Mouse (Mus musculus) liver, embryonic 12.5 days (tissue): ENCODE data around the gene Mtor. TPM values are rescaled to one million over a fixed set of nuclear protein-coding genes. Genes with fewer than 3 reads are reported as not detected.

Experiments
- ATAC-seq: fragments of 200-750 bp; cut with Nextera tagmentation; 2 replicates; pipeline ENCODE4 v1.8.0; 2017; ENCODE audit warnings: moderate number of reproducible peaks, mild to moderate bottlenecking, moderate library complexity
- H3K27ac ChIP-seq: fragments of 300-500 bp; sonication (generic); 2 replicates; pipeline ENCODE4 v1.5.1; 2016; ENCODE audit warnings: mild to moderate bottlenecking
- H3K27me3 ChIP-seq: fragments of 300-500 bp; sonication (generic); replicated peaks from 2 replicates; pipeline ENCODE4 v1.6.1; 2016; ENCODE audit warnings: mild to moderate bottlenecking, moderate library complexity
- H3K36me3 ChIP-seq: fragments of 300-500 bp; sonication (generic); 2 replicates; pipeline ENCODE4 v1.6.1; 2016; ENCODE audit warnings: mild to moderate bottlenecking, moderate library complexity
- H3K4me1 ChIP-seq: fragments of 300-500 bp; sonication (generic); 2 replicates; pipeline ENCODE4 v1.6.1; 2016
- H3K4me2 ChIP-seq: fragments of 300-500 bp; sonication (generic); 2 replicates; pipeline ENCODE4 v1.6.1; 2016; ENCODE audit warnings: mild to moderate bottlenecking, moderate library complexity
- H3K4me3 ChIP-seq: fragments of 300-500 bp; sonication (generic); 2 replicates; pipeline ENCODE4 v1.5.1; 2016; ENCODE audit warnings: mild to moderate bottlenecking, moderate library complexity
- H3K9ac ChIP-seq: fragments of 300-500 bp; sonication (generic); 2 replicates; pipeline ENCODE4 v1.6.1; 2016; ENCODE audit warnings: mild to moderate bottlenecking, moderate library complexity
- H3K9me3 ChIP-seq: fragments of 300-500 bp; sonication (generic); replicated peaks from 2 replicates; pipeline ENCODE4 v1.6.1; 2016; ENCODE audit warnings: mild to moderate bottlenecking, moderate library complexity
- WGBS: fragments of 180-500 bp; shearing (Covaris S2); methylation state at CpG from one replicate; pipeline ENCODE4 v1.1.7; 2016; ENCODE audit not compliant: insufficient replicate concordance; 5-methylcytosine and 5-hydroxymethylcytosine counted together
- polyA plus RNA-seq: library from polyadenylated mRNA; unstranded; fragments of >200 nt; fragmentation: Nextera tagmentation; extraction: Ambion mirVana; gene quantifications from 2 replicates; pipeline ENCODE4 v1.2.1, GENCODE M21; 2016

Mtor gene
- polyA plus RNA-seq, 1 experiment from 2014 or later, result 13.1 TPM

- H3K4me1 ChIP-seq, result peaks cover 30% of the 10 kb centered on the region
- no peak overlapping the region for H3K27ac ChIP-seq
- H3K9me3 ChIP-seq, result no peaks in the 10 kb centered on the region
- no peak overlapping the region for H3K4me2 ChIP-seq
- H3K4me3 ChIP-seq, result no peak overlapping the region
- no peak for ATAC-seq
- 82% methylated on average over 11 of the region's 11 CpGs for WGBS
- no peaks in the 10 kb centered on the region for H3K27me3 ChIP-seq
- no peak overlapping the region for H3K9ac ChIP-seq
- peaks cover 20% of the 10 kb centered on the region for H3K36me3 ChIP-seq
These were observed 19.3 kb upstream of the Mtor start for GRCm38 (mm10) chr4:148429121-148429520.

DNA sequence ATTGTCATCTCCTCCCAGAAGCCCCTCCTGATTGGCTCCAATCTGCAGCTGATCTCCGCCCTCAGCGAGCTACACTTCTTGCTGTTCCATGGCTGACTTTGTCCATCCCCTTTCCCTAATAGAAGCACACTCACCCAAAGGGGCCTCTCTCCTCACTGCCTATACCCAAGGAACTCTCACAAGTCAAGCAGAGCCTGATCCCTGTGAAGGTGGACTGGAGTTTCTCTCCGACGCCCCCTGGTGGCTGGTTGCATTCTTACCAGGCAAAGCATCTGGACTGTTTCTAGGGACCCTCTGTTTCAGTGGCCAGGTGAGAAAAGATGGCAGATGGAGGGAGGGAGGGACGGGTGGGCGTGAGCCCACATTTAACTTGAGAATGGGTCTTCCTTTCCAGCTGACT lies 18.7 kb upstream of the Mtor start:
- Histone ChIP-seq H3K4me2 (no peak overlapping the region), H3K9me3 (no peaks in the 10 kb centered on the region), H3K4me1 (peaks cover 30% of the 10 kb centered on the region), H3K27ac (no peak overlapping the region), H3K4me3 (no peak overlapping the region), H3K9ac (no peak overlapping the region), H3K27me3 (no peaks in the 10 kb centered on the region), H3K36me3 (peaks cover 26% of the 10 kb centered on the region)
- ATAC-seq, result peak; percentile 49
- WGBS, result 18% methylated on average over 6 of the region's 6 CpGs

- WGBS, result 58% methylated on average over 11 of the region's 11 CpGs
- H3K27ac ChIP-seq, result no peak overlapping the region
These were observed 17.4 kb upstream of the Mtor start for GRCm38 (mm10) chr4:148430880-148431519.

DNA sequence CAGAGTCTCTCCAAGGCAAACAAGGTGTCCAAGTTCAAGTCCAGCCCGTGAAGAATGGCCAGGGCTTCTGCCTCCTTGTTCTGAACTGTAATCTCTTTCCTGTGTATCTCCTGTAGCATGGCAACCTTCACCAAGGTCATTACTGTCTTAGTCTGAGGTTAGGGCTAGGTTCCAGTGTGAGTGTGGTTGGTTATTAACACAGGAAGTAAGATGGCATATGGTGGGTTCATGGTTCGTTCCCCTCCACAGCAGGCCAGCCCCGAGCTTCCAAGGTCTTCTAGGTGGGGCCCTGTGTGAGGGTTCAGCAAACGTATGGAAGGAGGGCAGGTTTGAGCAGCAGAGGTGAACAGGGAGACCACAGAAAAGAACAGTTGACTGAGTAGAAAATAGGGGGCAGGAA lies 15.9 kb upstream of the Mtor start:
- no peaks in the 10 kb centered on the region for H3K27me3 ChIP-seq
- ATAC-seq, result no peak
- H3K4me3 ChIP-seq, result no peak overlapping the region
- no peak overlapping the region for H3K4me2 ChIP-seq
- H3K9ac ChIP-seq, result no peak overlapping the region
- peaks cover 45% of the 10 kb centered on the region for H3K36me3 ChIP-seq
- H3K9me3 ChIP-seq, result no peaks in the 10 kb centered on the region
- WGBS, result 58% methylated on average over 4 of the region's 4 CpGs
- H3K27ac ChIP-seq, result no peak overlapping the region
- peaks cover 30% of the 10 kb centered on the region for H3K4me1 ChIP-seq

More at GRCm38 (mm10) chr4:148430880-148431519, 17.4 kb upstream of the Mtor start:
- H3K27me3 ChIP-seq, result no peaks in the 10 kb centered on the region
- no peak overlapping the region for H3K4me2 ChIP-seq
- no peak for ATAC-seq
- peaks cover 30% of the 10 kb centered on the region for H3K4me1 ChIP-seq
- no peak overlapping the region for H3K9ac ChIP-seq
- no peak overlapping the region for H3K4me3 ChIP-seq
- H3K36me3 ChIP-seq, result peaks cover 39% of the 10 kb centered on the region
- H3K9me3 ChIP-seq, result no peaks in the 10 kb centered on the region

GRCm38 (mm10) chr4:148433336-148433735 lies 15.1 kb upstream of the Mtor start:
- H3K4me2 ChIP-seq, result no peak overlapping the region

DNA sequence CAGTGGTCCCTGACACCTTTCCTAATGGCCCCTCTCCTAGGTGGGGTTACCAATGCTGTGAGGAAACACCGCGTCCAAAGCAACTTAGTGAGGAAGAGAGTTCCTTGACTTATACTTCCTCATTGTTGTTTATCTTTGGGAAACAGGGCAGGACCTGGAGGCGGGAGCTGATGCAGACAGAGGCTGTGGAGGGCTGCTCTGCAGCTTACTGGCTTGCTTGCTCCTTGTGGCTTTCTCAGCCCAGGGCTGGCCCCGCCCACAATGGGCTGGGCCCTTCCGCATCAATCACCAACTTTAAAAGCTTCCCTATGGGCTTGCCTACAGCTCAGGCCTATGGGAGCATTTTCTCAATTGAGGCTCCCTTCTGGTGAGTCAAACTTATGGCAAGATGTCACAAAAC lies 14.6 kb upstream of the Mtor start:
- WGBS, result 65% methylated on average over 5 of the region's 5 CpGs
- Histone ChIP-seq H3K4me2 (no peak overlapping the region), H3K9me3 (no peaks in the 10 kb centered on the region), H3K9ac (no peak overlapping the region), H3K36me3 (peaks cover 51% of the 10 kb centered on the region), H3K27ac (no peak overlapping the region), H3K4me3 (no peak overlapping the region), H3K27me3 (no peaks in the 10 kb centered on the region), H3K4me1 (peaks cover 20% of the 10 kb centered on the region)
- no peak for ATAC-seq

More at GRCm38 (mm10) chr4:148433336-148433735, 15.1 kb upstream of the Mtor start:
- no peak overlapping the region for H3K27ac ChIP-seq
- no peak overlapping the region for H3K9ac ChIP-seq
- no peaks in the 10 kb centered on the region for H3K27me3 ChIP-seq
- H3K4me3 ChIP-seq, result no peak overlapping the region
- H3K36me3 ChIP-seq, result peaks cover 46% of the 10 kb centered on the region
- peaks cover 24% of the 10 kb centered on the region for H3K4me1 ChIP-seq
- H3K9me3 ChIP-seq, result no peaks in the 10 kb centered on the region
- ATAC-seq, result no peak
- WGBS, result 74% methylated on average over 18 of the region's 18 CpGs

GRCm38 (mm10) chr4:148434554-148434953 lies 13.9 kb upstream of the Mtor start:
- no peak for ATAC-seq
- 75% methylated on average over 4 of the region's 4 CpGs for WGBS
- no peak overlapping the region for H3K9ac ChIP-seq
- no peaks in the 10 kb centered on the region for H3K27me3 ChIP-seq
- H3K9me3 ChIP-seq, result no peaks in the 10 kb centered on the region
- peaks cover 56% of the 10 kb centered on the region for H3K36me3 ChIP-seq
- H3K27ac ChIP-seq, result no peak overlapping the region
- H3K4me2 ChIP-seq, result no peak overlapping the region
- H3K4me3 ChIP-seq, result no peak overlapping the region
- peaks cover 12% of the 10 kb centered on the region for H3K4me1 ChIP-seq

DNA sequence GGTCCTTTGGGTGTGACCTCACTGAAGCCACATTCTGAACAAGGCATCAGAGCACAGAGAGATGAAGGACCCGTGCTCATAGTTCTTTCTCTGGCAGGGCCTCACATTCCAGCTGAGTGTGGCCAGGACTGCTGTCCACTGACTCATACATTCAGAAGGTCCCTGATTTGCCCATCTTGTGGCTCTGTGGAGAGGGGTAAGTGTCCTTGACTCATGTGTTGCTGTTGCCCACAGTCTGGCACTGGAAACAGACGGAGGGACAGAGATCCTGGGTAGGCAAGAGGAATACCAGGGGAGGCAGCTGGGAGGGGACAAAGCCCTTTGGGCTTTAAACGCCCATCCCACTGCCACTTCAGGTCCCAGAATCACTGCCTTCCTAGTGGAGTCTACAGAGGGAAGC lies 13.3 kb upstream of the Mtor start:
- H3K4me2 ChIP-seq, result no peak overlapping the region
- no peak overlapping the region for H3K4me3 ChIP-seq
- no peaks in the 10 kb centered on the region for H3K9me3 ChIP-seq
- H3K36me3 ChIP-seq, result peaks cover 60% of the 10 kb centered on the region
- no peak overlapping the region for H3K9ac ChIP-seq
- H3K27ac ChIP-seq, result no peak overlapping the region
- no peak for ATAC-seq
- no peaks in the 10 kb centered on the region for H3K27me3 ChIP-seq
- WGBS, result 79% methylated on average over 3 of the region's 3 CpGs
- peaks cover 11% of the 10 kb centered on the region for H3K4me1 ChIP-seq

GRCm38 (mm10) chr4:148435657-148436330 lies 12.6 kb upstream of the Mtor start:
- ATAC-seq, result no peak
- Histone ChIP-seq H3K4me3 (no peak overlapping the region), H3K9me3 (no peaks in the 10 kb centered on the region), H3K27me3 (no peaks in the 10 kb centered on the region), H3K4me1 (peaks cover 11% of the 10 kb centered on the region), H3K36me3 (peaks cover 66% of the 10 kb centered on the region), H3K4me2 (no peak overlapping the region), H3K27ac (no peak overlapping the region), H3K9ac (no peak overlapping the region)
- 73% methylated on average over 6 of the region's 6 CpGs for WGBS

- no peak for ATAC-seq
- no peaks in the 10 kb centered on the region for H3K9me3 ChIP-seq
- H3K27ac ChIP-seq, result no peak overlapping the region
- H3K4me2 ChIP-seq, result peak overlapping the region; percentile 82
- WGBS, result 77% methylated on average over 5 of the region's 5 CpGs
- H3K27me3 ChIP-seq, result no peaks in the 10 kb centered on the region
- H3K4me1 ChIP-seq, result peaks cover 50% of the 10 kb centered on the region
- no peak overlapping the region for H3K4me3 ChIP-seq
- 0 out of 2 replicates have a peak overlapping the region, but pooled peaks have one; percentile 3 for H3K9ac ChIP-seq
- peaks cover 31% of the 10 kb centered on the region; the same call in 1 of the 2 replicates for H3K36me3 ChIP-seq
These were observed 6.5 kb upstream of the Mtor start for GRCm38 (mm10) chr4:148441931-148442330.

- Histone ChIP-seq H3K36me3 (peaks cover 31% of the 10 kb centered on the region; the same call in 1 of the 2 replicates), H3K4me3 (peak overlapping the region; percentile 7; the same call in 1 of the 2 replicates), H3K27ac (no peak overlapping the region), H3K4me1 (peaks cover 53% of the 10 kb centered on the region), H3K4me2 (peak overlapping the region; percentile 82), H3K9ac (no peak overlapping the region), H3K27me3 (no peaks in the 10 kb centered on the region), H3K9me3 (no peaks in the 10 kb centered on the region)
- 83% methylated on average over 7 of the region's 7 CpGs for WGBS
- no peak for ATAC-seq
These were observed 5.8 kb upstream of the Mtor start for GRCm38 (mm10) chr4:148442598-148442997.

DNA sequence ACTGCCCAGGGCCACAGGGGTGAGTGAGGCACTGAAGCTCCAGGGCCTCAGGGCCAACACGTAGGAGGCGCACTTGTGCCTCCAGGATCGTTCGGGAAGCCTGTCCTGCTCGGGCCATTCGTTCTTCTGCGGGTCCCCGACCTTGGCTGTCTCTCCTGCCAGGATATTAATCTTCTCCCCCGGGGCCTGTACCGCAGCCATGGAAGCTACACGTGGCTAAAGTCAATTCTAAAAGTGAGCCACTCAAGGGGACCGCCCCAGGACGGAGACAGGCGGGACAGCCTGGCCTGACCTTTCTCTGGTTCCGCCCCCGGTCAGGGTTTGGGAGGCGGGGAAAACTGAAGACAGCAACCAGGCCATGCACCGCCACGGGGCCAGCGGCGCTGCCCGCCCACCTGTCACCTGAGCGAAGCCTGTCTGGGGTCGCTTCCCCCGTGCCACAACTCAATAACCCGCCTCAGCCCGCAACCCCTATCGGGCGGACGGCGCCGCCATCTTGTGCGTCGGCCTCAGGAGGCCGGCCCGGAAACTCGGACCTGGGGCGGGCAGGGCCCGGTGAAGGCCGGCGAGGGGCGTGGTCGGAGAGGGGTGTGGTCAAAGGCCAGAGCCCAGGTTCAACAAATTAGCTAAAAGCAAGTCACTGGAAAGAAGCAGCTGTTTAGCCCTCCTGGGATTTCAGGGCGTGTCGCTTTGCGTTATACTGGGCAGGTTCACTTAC lies 4.0 kb upstream of the Mtor start, which contains the start of gene Ubiad1:
Gene Ubiad1 (minus strand): TSS at position 522 of the 718 bp plus-strand sequence.
- ATAC-seq, result peak; percentile 75
- peaks cover 60% of the 10 kb centered on the region for H3K4me1 ChIP-seq
- H3K4me2 ChIP-seq, result peak within 1 kb of the TSS; percentile 82
- no peaks in the 10 kb centered on the region for H3K27me3 ChIP-seq
- H3K36me3 ChIP-seq, result peaks cover 22% of the 10 kb centered on the region; the same call in 1 of the 2 replicates
- H3K9ac ChIP-seq, result peak within 1 kb of the TSS; percentile 83
- H3K4me3 ChIP-seq, result peak within 1 kb of the TSS; percentile 73
- H3K27ac ChIP-seq, result peak within 1 kb of the TSS; percentile 76
- H3K9me3 ChIP-seq, result no peaks in the 10 kb centered on the region
- under 1% methylated on average over 46 of the region's 46 CpGs for WGBS
